Mouse (Mus musculus) heart, embryonic 12.5 days (tissue): ENCODE results near the gene Brd4. TPM values are rescaled to one million over a fixed set of nuclear protein-coding genes. Genes with fewer than 3 reads are reported as not detected.
"Not testable (repeated sequence)": the region's sequence is repeated elsewhere in the genome, so short reads cannot be mapped to it uniquely, and the experiment has no call there.

Experiments used
- ATAC-seq: fragments of 200-750 bp; cut with Nextera tagmentation; 2 replicates; pipeline ENCODE4 v1.8.0; 2017; ENCODE audit warnings: moderate TSS enrichment, moderate library complexity; ENCODE audit not compliant: insufficient number of reproducible peaks, low FRiP score
- H3K27ac ChIP-seq: fragments of 300-500 bp; sonication (generic); 2 replicates; pipeline ENCODE4 v1.5.1; 2016; ENCODE audit warnings: mild to moderate bottlenecking, moderate library complexity; ENCODE audit not compliant: poor library complexity, severe bottlenecking
- H3K27me3 ChIP-seq: fragments of 300-500 bp; sonication (generic); replicated peaks from 2 replicates; pipeline ENCODE4 v1.6.1; 2016; ENCODE audit warnings: mild to moderate bottlenecking, moderate library complexity
- H3K36me3 ChIP-seq: fragments of 300-500 bp; sonication (generic); 2 replicates; pipeline ENCODE4 v1.6.1; 2016; ENCODE audit warnings: mild to moderate bottlenecking, moderate library complexity
- H3K4me1 ChIP-seq: fragments of 300-500 bp; sonication (generic); replicated peaks from 2 replicates; pipeline ENCODE4 v1.6.1; 2016; ENCODE audit warnings: mild to moderate bottlenecking
- H3K4me2 ChIP-seq: fragments of 300-500 bp; sonication (generic); 2 replicates; pipeline ENCODE4 v1.6.1; 2016; ENCODE audit warnings: mild to moderate bottlenecking, moderate library complexity
- H3K4me3 ChIP-seq: fragments of 300-500 bp; sonication (generic); 2 replicates; pipeline ENCODE4 v1.5.1; 2016; ENCODE audit warnings: mild to moderate bottlenecking
- H3K9ac ChIP-seq: fragments of 300-500 bp; sonication (generic); 2 replicates; pipeline ENCODE4 v1.6.1; 2016; ENCODE audit warnings: mild to moderate bottlenecking, moderate library complexity
- H3K9me3 ChIP-seq: fragments of 300-500 bp; sonication (generic); replicated peaks from 2 replicates; pipeline ENCODE4 v1.6.1; 2016; ENCODE audit warnings: mild to moderate bottlenecking, moderate library complexity
- WGBS: fragments of 180-500 bp; shearing (Covaris S2); methylation state at CpG from one replicate; pipeline ENCODE4 v1.1.7; 2016; 5-methylcytosine and 5-hydroxymethylcytosine counted together
- polyA plus RNA-seq: library from polyadenylated mRNA; unstranded; fragments of >200 nt; fragmentation: Nextera tagmentation; extraction: Ambion mirVana; gene quantifications from 2 replicates; pipeline ENCODE4 v1.2.1, GENCODE M21; 2016

Brd4 gene
- polyA plus RNA-seq, 1 experiment from 2014 or later = 72.6 TPM

DNA sequence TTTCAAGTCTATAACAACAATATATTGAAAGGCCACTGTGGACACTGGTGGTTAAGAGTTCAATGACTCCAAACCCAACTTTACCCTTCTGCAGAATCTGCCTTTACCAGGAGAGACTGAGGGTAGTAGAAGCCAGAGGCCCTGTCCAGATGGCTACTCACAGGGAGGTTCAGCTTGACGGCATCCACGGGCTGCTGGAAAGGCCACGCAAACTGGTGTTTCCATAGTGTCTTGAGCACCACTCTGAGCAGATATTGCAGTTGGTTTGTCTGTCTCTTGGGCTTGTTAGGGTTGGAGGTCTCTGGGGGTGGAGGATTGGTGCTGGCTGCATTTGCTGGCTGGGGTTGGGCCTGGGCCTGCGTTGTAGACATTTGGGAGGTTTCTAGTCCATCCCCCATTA lies 55.3 kb downstream of the Brd4 start:
- WGBS = 96% methylated on average over 4 of the region's 4 CpGs
- H3K4me3 ChIP-seq = no peak overlapping the region
- no peak overlapping the region for H3K9ac ChIP-seq
- H3K27ac ChIP-seq = no peak overlapping the region
- no peaks in the 10 kb centered on the region for H3K27me3 ChIP-seq
- H3K36me3 ChIP-seq = peaks cover 59% of the 10 kb centered on the region
- H3K9me3 ChIP-seq = no peaks in the 10 kb centered on the region
- H3K4me2 ChIP-seq = no peak overlapping the region
- ATAC-seq = no peak
- peaks cover 2% of the 10 kb centered on the region for H3K4me1 ChIP-seq

- Histone ChIP-seq H3K9ac (no peak overlapping the region), H3K4me1 (peaks cover 8% of the 10 kb centered on the region; the same call in 1 of the 2 replicates), H3K36me3 (peaks cover 91% of the 10 kb centered on the region), H3K9me3 (no peaks in the 10 kb centered on the region), H3K4me2 (no peak overlapping the region), H3K4me3 (no peak overlapping the region), H3K27ac (no peak overlapping the region), H3K27me3 (no peaks in the 10 kb centered on the region)
- no peak for ATAC-seq
- 71% methylated on average over 3 of the region's 3 CpGs for WGBS
Observed at GRCm38 (mm10) chr17:32220873-32221272, 63.6 kb downstream of the Brd4 start.

DNA sequence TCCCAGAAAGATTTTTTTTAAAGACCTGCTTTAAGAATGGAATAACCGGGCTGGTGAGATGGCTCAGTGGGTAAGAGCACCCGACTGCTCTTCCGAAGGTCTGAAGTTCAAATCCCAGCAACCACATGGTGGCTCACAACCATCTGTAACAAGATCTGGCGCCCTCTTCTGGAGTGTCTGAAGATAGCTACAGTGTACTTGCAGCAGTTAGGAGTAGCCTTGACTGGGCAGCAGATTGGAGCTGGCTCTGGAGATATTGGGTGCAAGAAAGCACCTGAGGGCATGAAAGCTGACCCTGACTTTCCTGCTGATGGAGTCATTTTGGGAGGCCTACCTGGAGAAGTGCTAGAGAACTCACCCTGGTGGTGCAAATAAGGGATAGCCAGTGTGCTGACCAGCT lies 68.9 kb downstream of the Brd4 start:
- not testable (repeated sequence) for H3K4me2 ChIP-seq, H3K9ac ChIP-seq, H3K4me1 ChIP-seq, H3K27me3 ChIP-seq, H3K4me3 ChIP-seq, H3K9me3 ChIP-seq, H3K27ac ChIP-seq, ATAC-seq
- peaks cover 91% of the 10 kb centered on the region for H3K36me3 ChIP-seq
- 71% methylated on average over 4 of the region's 4 CpGs for WGBS

DNA sequence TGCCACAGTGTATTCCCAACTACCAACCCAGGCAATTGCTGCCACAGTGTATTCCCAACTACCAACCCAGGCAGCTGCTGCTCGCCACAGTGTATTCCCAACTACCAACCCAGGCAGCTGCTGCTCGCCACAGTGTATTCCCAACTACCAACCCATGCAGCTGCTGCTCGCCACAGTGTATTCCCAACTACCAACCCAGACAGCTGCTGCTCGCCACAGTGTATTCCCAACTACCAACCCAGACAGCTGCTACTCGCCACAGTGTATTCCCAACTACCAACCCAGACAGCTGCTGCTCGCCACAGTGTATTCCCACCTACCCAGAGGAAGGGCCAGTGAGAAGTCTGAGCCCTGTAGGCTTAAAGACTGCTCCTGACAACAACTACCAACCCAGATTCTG lies 73.0 kb downstream of the Brd4 start:
- not testable (repeated sequence) for ATAC-seq, H3K4me2 ChIP-seq, H3K4me3 ChIP-seq, H3K9ac ChIP-seq, H3K27ac ChIP-seq, H3K27me3 ChIP-seq, H3K9me3 ChIP-seq
- 95% methylated on average over 6 of the region's 6 CpGs for WGBS
- H3K36me3 ChIP-seq = peaks cover 83% of the 10 kb centered on the region
- peaks cover 25% of the 10 kb centered on the region for H3K4me1 ChIP-seq

- 61% methylated on average over 3 of the region's 3 CpGs for WGBS
- Histone ChIP-seq H3K4me3 (no peak overlapping the region), H3K9me3 (no peaks in the 10 kb centered on the region), H3K4me1 (peaks cover 25% of the 10 kb centered on the region), H3K36me3 (peaks cover 82% of the 10 kb centered on the region), H3K9ac (no peak overlapping the region), H3K27ac (no peak overlapping the region), H3K27me3 (no peaks in the 10 kb centered on the region), H3K4me2 (no peak overlapping the region)
- ATAC-seq = no peak
Observed at GRCm38 (mm10) chr17:32209752-32210151, 74.8 kb downstream of the Brd4 start.

DNA sequence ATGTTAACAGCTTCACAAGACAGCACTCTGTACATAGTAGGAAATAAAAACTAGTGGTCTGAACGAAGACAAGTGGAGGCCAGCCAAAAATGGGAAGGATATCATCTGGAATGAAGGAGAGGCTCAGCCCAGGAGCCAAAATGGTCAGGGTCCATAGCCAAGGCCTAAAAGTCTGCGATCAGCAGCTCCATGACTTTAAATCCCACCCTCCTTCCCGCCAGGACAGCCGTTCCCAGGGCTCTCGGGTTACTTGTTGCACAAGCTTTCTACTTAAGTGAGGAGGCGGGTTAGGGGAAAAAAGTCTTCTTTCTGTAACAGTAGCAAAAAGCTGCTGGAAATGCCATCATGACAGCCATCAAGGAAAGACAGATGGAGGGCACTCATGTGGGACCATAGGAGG lies 75.4 kb downstream of the Brd4 start:
- Histone ChIP-seq H3K27ac (no peak overlapping the region), H3K4me2 (no peak overlapping the region), H3K4me1 (peaks cover 25% of the 10 kb centered on the region), H3K36me3 (peaks cover 82% of the 10 kb centered on the region), H3K27me3 (no peaks in the 10 kb centered on the region), H3K9me3 (no peaks in the 10 kb centered on the region), H3K4me3 (no peak overlapping the region), H3K9ac (no peak overlapping the region)
- no peak for ATAC-seq
- WGBS = 72% methylated on average over 6 of the region's 6 CpGs

DNA sequence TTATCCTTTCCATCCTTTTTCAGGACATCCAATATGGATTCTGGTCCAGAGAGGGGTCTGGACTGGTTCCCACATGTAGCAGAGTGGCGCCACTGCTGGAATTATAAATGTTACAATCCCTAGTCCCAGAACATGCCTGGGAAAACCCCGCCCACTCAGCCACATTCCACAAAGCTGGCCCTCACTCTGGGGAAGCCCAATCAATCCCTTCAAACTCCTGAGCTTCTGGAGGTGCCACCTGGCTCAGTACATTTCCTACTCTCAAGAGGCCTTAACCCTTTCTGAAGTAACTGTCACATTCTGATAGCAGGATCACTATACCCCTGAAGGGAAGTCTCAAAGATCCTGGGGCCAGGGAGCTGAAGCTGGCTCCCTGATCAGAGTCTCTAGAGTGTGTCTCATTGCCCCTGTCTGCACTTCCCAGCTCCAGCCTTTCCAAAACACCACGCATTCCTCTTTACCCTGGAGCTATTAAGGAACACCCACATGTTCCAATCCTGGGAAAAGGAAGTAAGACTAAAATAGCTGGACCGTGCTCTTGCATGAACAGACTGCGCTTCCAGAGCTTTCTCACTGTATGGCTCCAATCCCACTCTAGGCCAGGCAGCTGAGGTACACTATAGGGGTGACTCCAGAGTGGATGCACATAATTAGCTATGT lies 76.8 kb downstream of the Brd4 start:
- H3K36me3 ChIP-seq = peaks cover 82% of the 10 kb centered on the region
- peaks cover 25% of the 10 kb centered on the region for H3K4me1 ChIP-seq
- no peaks in the 10 kb centered on the region for H3K9me3 ChIP-seq
- peak overlapping the region; percentile 64 for H3K27ac ChIP-seq
- H3K4me3 ChIP-seq = no peak overlapping the region
- peak; percentile 53 for ATAC-seq
- H3K27me3 ChIP-seq = no peaks in the 10 kb centered on the region
- WGBS = 43% methylated on average over 5 of the region's 5 CpGs
- no peak overlapping the region for H3K4me2 ChIP-seq
- no peak overlapping the region for H3K9ac ChIP-seq

- no peak overlapping the region for H3K4me2 ChIP-seq
- H3K27ac ChIP-seq = no peak overlapping the region
- no peak overlapping the region for H3K9ac ChIP-seq
- H3K27me3 ChIP-seq = no peaks in the 10 kb centered on the region
- H3K4me1 ChIP-seq = peaks cover 25% of the 10 kb centered on the region
- H3K36me3 ChIP-seq = peaks cover 82% of the 10 kb centered on the region
- ATAC-seq = no peak
- 87% methylated on average over 3 of the region's 3 CpGs for WGBS
- H3K4me3 ChIP-seq = no peak overlapping the region
- H3K9me3 ChIP-seq = no peaks in the 10 kb centered on the region
Observed at GRCm38 (mm10) chr17:32205345-32205744, 79.2 kb downstream of the Brd4 start.

DNA sequence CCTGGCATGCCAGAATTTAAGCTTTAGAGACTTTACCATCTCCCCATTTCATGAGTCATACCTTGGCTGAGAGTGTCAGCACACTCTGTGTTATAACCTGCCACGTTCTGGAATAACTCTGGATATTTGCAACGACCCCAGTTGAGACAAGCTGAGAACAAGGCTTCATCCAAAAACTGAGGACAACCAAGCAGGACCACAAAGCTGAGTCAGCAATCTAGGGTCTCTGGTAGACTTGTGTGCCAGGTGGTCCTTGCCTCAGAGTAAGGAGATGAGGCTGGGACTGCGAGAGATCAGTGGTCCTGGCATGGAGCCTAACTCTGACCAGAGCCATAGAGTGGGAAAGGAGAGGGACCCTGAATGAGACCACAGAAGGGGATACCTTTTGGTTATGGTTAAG lies 81.5 kb downstream of the Brd4 start:
- no peak overlapping the region for H3K4me2 ChIP-seq
- WGBS = 89% methylated on average over 3 of the region's 3 CpGs
- no peaks in the 10 kb centered on the region for H3K9me3 ChIP-seq
- no peak overlapping the region for H3K27ac ChIP-seq
- H3K9ac ChIP-seq = no peak overlapping the region
- ATAC-seq = no peak
- H3K36me3 ChIP-seq = peaks cover 93% of the 10 kb centered on the region
- peaks cover 11% of the 10 kb centered on the region for H3K4me1 ChIP-seq
- no peak overlapping the region for H3K4me3 ChIP-seq
- H3K27me3 ChIP-seq = no peaks in the 10 kb centered on the region

- Histone ChIP-seq H3K4me3 (no peak overlapping the region), H3K9me3 (no peaks in the 10 kb centered on the region), H3K36me3 (peaks cover 98% of the 10 kb centered on the region), H3K4me2 (no peak overlapping the region), H3K27ac (no peak overlapping the region), H3K4me1 (no peaks in the 10 kb centered on the region), H3K9ac (no peak overlapping the region), H3K27me3 (no peaks in the 10 kb centered on the region)
- 78% methylated on average over 5 of the region's 5 CpGs for WGBS
- no peak for ATAC-seq
Observed at GRCm38 (mm10) chr17:32201086-32201485, 83.4 kb downstream of the Brd4 start.

- WGBS = 74% methylated on average over 2 of the region's 2 CpGs
- Histone ChIP-seq H3K4me3 (no peak overlapping the region), H3K27ac (no peak overlapping the region), H3K9me3 (no peaks in the 10 kb centered on the region), H3K27me3 (no peaks in the 10 kb centered on the region), H3K36me3 (peaks cover 96% of the 10 kb centered on the region), H3K4me2 (no peak overlapping the region), H3K4me1 (no peaks in the 10 kb centered on the region), H3K9ac (no peak overlapping the region)
- no peak for ATAC-seq
Observed at GRCm38 (mm10) chr17:32199796-32200195, 84.7 kb downstream of the Brd4 start.

DNA sequence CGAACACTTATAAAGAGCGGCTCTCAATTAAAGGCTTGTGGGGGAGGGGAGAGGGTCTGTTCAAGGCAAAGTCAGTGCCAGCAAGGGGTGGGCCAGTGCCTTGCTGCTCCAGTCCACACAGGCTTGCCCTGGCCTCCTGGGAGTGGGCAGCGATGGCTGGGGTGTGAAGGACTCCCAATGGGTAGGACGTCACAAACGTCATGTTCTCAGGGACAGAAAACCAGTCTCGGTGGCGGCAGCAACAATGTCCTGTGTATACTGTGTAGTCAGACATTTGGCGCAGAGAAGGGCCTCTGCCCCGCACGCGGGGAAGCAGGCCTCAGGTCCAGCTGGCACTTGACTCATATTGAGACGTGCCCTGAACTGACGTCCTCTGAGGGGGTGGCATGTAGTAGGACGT lies 87.4 kb downstream of the Brd4 start:
- 90% methylated on average over 14 of the region's 14 CpGs for WGBS
- H3K4me3 ChIP-seq = no peak overlapping the region
- H3K9ac ChIP-seq = no peak overlapping the region
- no peaks in the 10 kb centered on the region for H3K9me3 ChIP-seq
- ATAC-seq = no peak
- no peak overlapping the region for H3K27ac ChIP-seq
- H3K36me3 ChIP-seq = peaks cover 73% of the 10 kb centered on the region
- no peaks in the 10 kb centered on the region for H3K27me3 ChIP-seq
- no peaks in the 10 kb centered on the region for H3K4me1 ChIP-seq
- H3K4me2 ChIP-seq = no peak overlapping the region
